Mouse (Mus musculus) adipose tissue, adult 10 weeks (tissue): ENCODE measurements around the gene Ddx19a. TPM values are rescaled to one million over a fixed set of nuclear protein-coding genes. Genes with fewer than 3 reads are reported as not detected.

Experiments used
- polyA plus RNA-seq: library from polyadenylated mRNA; stranded (reverse); fragments of 350-450 nt; fragmentation: Illumina TruSeq; extraction: RNeasy Lipid Tissue Mini Kit (QIAGEN cat#74804); gene quantifications from one replicate; pipeline ENCODE4 v1.2.3, GENCODE M21; 2014; ENCODE audit warnings: low read depth, low replicate concordance

Ddx19a gene
- 38.7 TPM for polyA plus RNA-seq

DNA sequence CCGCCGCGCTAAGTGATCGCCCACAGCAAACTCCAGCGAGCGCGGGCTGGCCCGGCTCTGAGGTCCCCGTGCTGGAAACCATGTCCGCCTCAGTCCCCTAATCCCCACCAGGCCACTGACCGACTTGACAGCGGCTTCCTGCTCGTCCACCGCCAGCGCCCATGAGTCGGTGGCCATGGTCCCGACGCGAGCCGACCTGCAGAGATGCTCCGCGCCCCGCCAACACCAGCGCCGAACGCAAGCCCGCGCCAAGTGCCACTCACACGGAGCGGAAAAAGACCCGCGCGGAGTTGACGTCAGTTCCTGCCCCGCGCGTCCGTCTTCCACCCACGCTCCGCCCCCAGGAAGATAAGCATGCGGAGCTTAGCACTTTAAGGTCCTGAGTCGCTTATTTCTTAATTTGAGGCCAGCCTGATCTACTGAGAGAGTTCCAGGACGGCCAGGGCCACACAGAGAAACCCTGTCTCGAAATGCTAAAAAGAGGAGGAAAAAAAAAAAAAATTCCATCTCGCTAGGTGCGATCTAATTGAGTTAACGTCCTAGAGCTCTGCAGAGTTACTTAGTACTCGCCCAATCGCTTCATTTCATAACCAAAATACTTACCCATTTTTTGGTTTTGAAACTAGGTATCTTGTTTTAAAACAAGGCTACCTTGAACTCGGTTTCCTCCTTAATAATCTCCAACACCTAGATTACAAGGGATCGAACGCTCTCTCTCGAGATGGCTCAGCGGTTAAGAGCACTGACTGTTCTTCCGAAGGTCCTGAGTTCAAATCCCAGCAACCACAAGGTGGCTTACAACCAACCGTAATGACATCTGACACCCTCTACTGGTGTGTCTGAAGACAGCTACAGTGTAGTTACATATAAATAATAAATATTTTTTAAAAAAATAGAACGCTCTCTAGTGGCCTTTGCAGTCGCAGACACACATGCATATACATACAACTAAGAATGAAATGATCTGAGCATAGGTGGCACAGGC lies at the start of gene Ddx19a:
Gene Ddx19a (minus strand): TSS at position 254 of the 985 bp plus-strand sequence.

DNA sequence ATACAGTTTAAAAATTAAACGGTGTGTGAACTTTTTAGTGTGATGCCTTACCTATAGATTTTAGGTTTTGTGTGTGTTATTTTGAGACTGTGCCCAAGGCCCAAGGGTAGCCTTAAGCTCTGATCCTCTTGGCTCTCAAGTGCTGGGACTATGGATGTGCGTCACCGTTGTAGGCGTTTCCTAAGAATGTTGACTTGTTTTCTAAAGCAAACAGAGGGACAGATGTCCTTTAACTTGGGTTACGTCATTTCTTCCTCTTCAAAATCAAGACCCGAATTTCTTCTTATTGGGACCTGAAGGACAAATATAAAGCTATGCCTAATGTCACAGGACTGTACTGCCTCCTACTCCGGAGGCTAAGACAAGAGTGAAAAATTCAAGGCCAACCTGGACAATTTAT lies 35.3 kb upstream of the Ddx19a start, which contains the start of gene Aars:
Gene Aars (plus strand): TSS at position 229 of the 400 bp plus-strand sequence.

DNA sequence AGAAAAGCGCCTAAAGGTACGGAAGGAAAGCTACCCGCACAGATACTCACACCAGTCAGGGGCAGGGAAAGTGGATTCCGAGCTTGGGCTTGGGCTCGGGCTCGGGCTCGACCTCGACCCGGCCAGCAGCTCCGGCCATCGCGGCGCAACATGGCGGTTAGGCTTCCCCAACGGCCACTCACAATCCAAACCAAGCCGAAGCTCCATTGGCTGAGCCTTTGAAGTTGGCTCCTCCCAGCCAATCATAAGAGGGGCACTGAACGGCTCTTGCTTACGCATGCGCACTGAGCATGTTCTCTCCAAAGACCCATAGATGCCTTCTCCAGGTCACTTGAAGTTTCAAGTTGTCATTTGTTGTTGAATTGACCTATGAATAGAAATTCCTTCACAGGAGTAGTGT lies 34.0 kb upstream of the Ddx19a start, which contains the start of gene Ddx19b:
Gene Ddx19b (minus strand): TSS at position 180 of the 400 bp plus-strand sequence.

Other genes starting within 250 kb of the Ddx19a start
- 39.2 TPM for gene Il34, start 191.9 kb downstream of the Ddx19a start, polyA plus RNA-seq
- 62.1 TPM for gene Cog4, start 151.2 kb downstream of the Ddx19a start, polyA plus RNA-seq
- gene Sf3b3, start 151.0 kb downstream of the Ddx19a start, polyA plus RNA-seq = 38.6 TPM
- 9.1 TPM for gene Fuk, start 95.3 kb downstream of the Ddx19a start, polyA plus RNA-seq
- gene St3gal2, start 77.9 kb downstream of the Ddx19a start, polyA plus RNA-seq = 112 TPM
- 12.1 TPM for gene Ddx19b, start 34.0 kb upstream of the Ddx19a start, polyA plus RNA-seq
- gene Aars, start 35.3 kb upstream of the Ddx19a start, polyA plus RNA-seq = 35.5 TPM
- 0.63 TPM for gene Exosc6, start 58.5 kb upstream of the Ddx19a start, polyA plus RNA-seq
- gene Clec18a, start 94.6 kb upstream of the Ddx19a start, polyA plus RNA-seq = 23.4 TPM
- gene Pdpr, start 96.8 kb upstream of the Ddx19a start, polyA plus RNA-seq = 14.6 TPM